Mouse (Mus musculus) heart, postnatal 25 days (tissue): ENCODE measurements around the gene Dmbt1. TPM values are rescaled to one million over a fixed set of nuclear protein-coding genes. Genes with fewer than 3 reads are reported as not detected.
"Not testable (repeated sequence)": the region's sequence is repeated elsewhere in the genome, so short reads cannot be mapped to it uniquely, and the experiment has no call there.

Source experiments
- DNase-seq: peaks from one replicate; pipeline ENCODE4 v3.0.0; 2022; ENCODE audit warnings: low spot score
- intact Hi-C: fragments of 180-260 bp; cut with DNase I; formaldehyde crosslinking; loops from one replicate; pipeline ENCODE4 v1.15.1; 2025
- total RNA-seq, 2 experiments: library from RNA; stranded (reverse); gene quantifications; 2 replicates each; pipeline ENCODE4 v1.2.3; 2021

The Dmbt1 gene
- total RNA-seq, 2 experiments from 2014 or later = not detected

- no peak for DNase-seq
- intact Hi-C loops = loop anchor here (5.0 to 10.0 kb wide), 2 partner anchors 215 to 268 kb away; partner anchors contain the start of gene Btbd16
These were observed 10.8 kb downstream of the Dmbt1 start for GRCm38 (mm10) chr7:131042657-131043056.

GRCm38 (mm10) chr7:131045258-131045835, 13.5 kb downstream of the Dmbt1 start:
- intact Hi-C loops = loop anchor here (10.0 kb wide), 1 partner anchor 271 kb away; the partner anchor contains the start of gene Btbd16

GRCm38 (mm10) chr7:131049829-131050228, 18.0 kb downstream of the Dmbt1 start:
- intact Hi-C loops = loop anchor here (10.0 kb wide), 1 partner anchor 275 kb away; the partner anchor contains the start of gene Btbd16

More at GRCm38 (mm10) chr7:131045258-131045835, 13.5 kb downstream of the Dmbt1 start:
- not testable (repeated sequence) for DNase-seq

GRCm38 (mm10) chr7:131054808-131055370, 23.0 kb downstream of the Dmbt1 start:
- no peak for DNase-seq
- intact Hi-C loops = no loop called here

More at GRCm38 (mm10) chr7:131049829-131050228, 18.0 kb downstream of the Dmbt1 start:
- DNase-seq = not testable (repeated sequence)

- DNase-seq, intact Hi-C loops: not testable (repeated sequence)
These were observed 26.1 kb downstream of the Dmbt1 start for GRCm38 (mm10) chr7:131057918-131058317.

GRCm38 (mm10) chr7:131059808-131060207, 28.0 kb downstream of the Dmbt1 start:
- DNase-seq, intact Hi-C loops: not testable (repeated sequence)

- intact Hi-C loops = no loop called here
- no peak for DNase-seq
These were observed 30.7 kb downstream of the Dmbt1 start for GRCm38 (mm10) chr7:131062541-131062940.

GRCm38 (mm10) chr7:131068191-131068590, 36.3 kb downstream of the Dmbt1 start:
- intact Hi-C loops, DNase-seq: not testable (repeated sequence)

GRCm38 (mm10) chr7:131073476-131073875, 41.6 kb downstream of the Dmbt1 start:
- intact Hi-C loops = not testable (repeated sequence)

GRCm38 (mm10) chr7:131074098-131074497, 42.2 kb downstream of the Dmbt1 start:
- intact Hi-C loops = not testable (repeated sequence)

More at GRCm38 (mm10) chr7:131073476-131073875, 41.6 kb downstream of the Dmbt1 start:
- DNase-seq = not testable (repeated sequence)

GRCm38 (mm10) chr7:131075956-131076355, 44.1 kb downstream of the Dmbt1 start:
- DNase-seq = no peak
- intact Hi-C loops = no loop called here

More at GRCm38 (mm10) chr7:131074098-131074497, 42.2 kb downstream of the Dmbt1 start:
- DNase-seq = not testable (repeated sequence)

- DNase-seq, intact Hi-C loops: not testable (repeated sequence)
These were observed 50.5 kb downstream of the Dmbt1 start for GRCm38 (mm10) chr7:131082403-131082802.

DNA sequence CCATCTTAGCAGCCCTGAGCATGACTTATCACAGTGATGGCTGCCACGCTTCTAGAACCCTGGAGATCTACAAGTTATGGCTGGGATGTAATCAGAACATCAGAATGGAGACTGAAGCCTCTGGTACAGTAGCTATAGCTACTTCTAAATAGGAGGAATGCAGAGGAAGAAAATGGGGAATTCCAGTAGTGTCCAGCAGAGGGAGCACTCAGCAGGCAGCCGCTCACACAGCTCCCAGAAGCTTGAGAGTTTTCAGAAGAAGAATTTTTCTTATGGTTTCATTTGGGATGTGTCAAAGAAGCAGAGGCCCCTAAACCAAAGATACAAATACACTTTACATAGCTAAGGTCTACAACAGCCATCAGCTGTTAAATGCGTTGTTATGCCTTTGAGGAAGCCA, 80.6 kb downstream of the Dmbt1 start:
- no peak for DNase-seq
- intact Hi-C loops = no loop called here

DNA sequence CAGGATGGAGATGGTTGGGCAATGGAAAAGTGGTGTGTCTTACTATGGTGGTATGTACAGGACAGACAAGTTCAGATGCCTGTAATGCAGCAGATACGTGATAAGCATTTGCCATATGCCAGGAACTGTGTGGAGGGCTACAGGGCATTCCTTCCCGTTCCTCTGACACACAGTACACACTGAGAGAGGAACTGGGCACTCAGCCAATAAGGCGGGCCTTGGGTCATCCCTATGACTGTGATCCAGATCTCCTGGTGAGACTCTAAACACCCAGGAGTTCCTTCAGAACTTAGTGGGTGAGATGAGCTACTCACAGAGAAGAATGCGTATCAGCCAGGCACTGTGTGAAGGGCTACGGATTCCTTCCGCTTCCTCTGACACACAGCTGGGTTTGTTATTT, 81.8 kb downstream of the Dmbt1 start:
- intact Hi-C loops = no loop called here
- DNase-seq = no peak

- intact Hi-C loops = no loop called here
- no peak for DNase-seq
These were observed 82.6 kb downstream of the Dmbt1 start for GRCm38 (mm10) chr7:131114434-131114833.

DNA sequence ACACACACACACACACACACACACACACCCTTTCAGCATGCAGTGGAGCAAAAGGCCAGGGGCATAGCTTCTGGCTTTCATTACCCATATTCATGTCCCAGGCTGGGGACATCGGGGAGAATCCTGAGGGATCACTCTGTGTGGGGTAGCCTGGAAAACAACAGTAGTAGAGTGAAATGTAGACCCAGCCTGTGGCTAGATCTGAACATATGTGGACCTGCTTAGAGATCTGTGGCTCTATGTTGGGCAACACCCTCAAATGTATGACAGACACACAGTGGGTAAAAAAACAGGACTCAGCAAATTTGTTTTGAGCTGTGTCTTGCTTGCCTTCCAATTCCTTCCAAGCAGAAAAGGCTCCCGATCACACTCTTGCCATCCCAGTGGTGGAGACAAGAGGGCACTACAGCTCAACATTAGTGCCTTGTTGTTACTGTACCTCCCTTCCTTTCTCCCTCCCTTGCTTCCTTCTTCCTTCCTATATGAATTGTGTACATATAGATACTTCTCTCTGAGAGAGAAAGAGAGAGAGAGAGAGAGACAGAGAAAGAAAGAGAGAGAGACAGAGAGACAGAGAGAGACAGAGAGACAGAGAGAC, 90.5 kb downstream of the Dmbt1 start:
- DNase-seq = no peak
- intact Hi-C loops = no loop called here

GRCm38 (mm10) chr7:131130021-131130420, 98.2 kb downstream of the Dmbt1 start:
- no peak for DNase-seq
- intact Hi-C loops = no loop called here

GRCm38 (mm10) chr7:131133181-131133580, 101.3 kb downstream of the Dmbt1 start:
- no peak for DNase-seq
- intact Hi-C loops = no loop called here

GRCm38 (mm10) chr7:131146214-131146613, 114.4 kb downstream of the Dmbt1 start, which contains the start of gene 4933402N03Rik:
Gene 4933402N03Rik (minus strand): TSS chr7:131146314.
- intact Hi-C loops = no loop called here
- no peak for DNase-seq

- no peak for DNase-seq
- intact Hi-C loops = no loop called here
These were observed 118.3 kb downstream of the Dmbt1 start for GRCm38 (mm10) chr7:131150179-131150578.

GRCm38 (mm10) chr7:131153044-131153443, 121.2 kb downstream of the Dmbt1 start:
- no peak for DNase-seq
- intact Hi-C loops = no loop called here
